Mouse (Mus musculus) small intestine, adult 2 months (tissue): ENCODE data around the gene Nelfcd.

ENCODE experiments used
- CTCF ChIP-seq: fragments of 200-500 bp; IDR thresholded peaks from 2 replicates; pipeline ENCODE4 v1.5.1; 2012; ENCODE audit warnings: low read depth, mild to moderate bottlenecking, control low read depth, inconsistent platforms, low read length, moderate library complexity, mixed read lengths; ENCODE audit not compliant: insufficient replicate concordance, insufficient read length; ENCODE audit errors: extremely low read depth
- POLR2A ChIP-seq: fragments of 200-500 bp; IDR thresholded peaks from 2 replicates; pipeline ENCODE4 v1.6.1; 2012; ENCODE audit warnings: low read depth, mild to moderate bottlenecking, control low read depth, inconsistent platforms, low read length, moderate library complexity

DNA sequence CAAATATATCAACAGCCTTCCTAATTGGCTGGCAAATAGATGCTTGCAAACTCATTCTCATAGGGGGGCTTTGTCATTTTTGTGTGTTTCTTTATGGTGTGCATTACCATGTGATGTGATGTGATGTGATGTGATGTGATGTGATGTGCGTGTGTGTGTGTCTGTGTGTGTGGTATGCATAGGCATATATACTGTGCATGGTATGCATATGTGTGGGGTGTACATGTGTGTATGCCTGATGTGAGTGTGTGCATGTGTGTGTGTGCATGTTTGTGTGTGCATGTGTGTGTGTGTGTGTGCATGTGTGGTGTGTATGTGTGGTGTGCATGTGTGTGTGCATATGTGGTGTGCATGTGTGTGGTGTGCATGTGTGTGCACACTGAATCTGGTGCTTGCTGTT, 18.5 kb upstream of the Nelfcd start:
- no peak for TF ChIP-seq CTCF
- no peak for TF ChIP-seq POLR2A
